Mouse (Mus musculus) mature B cell (primary cell): Measurements from ENCODE around the gene Sec24d.
"Not testable (repeated sequence)": the region's sequence is repeated elsewhere in the genome, so short reads cannot be mapped to it uniquely, and the experiment has no call there.

Experiments used
- in situ Hi-C: fragments of 300-500 bp; cut with MboI; formaldehyde crosslinking; loops from 2 replicates; pipeline ENCODE4 v1.14.3; 2019

The Sec24d gene

GRCm38 (mm10) chr3:123337853-123338252, 70.6 kb downstream of the Sec24d start:
- in situ Hi-C loops, result no loop called here

GRCm38 (mm10) chr3:123338666-123339195, 71.5 kb downstream of the Sec24d start:
- in situ Hi-C loops, result no loop called here

GRCm38 (mm10) chr3:123341049-123341448, 73.8 kb downstream of the Sec24d start:
- in situ Hi-C loops, result no loop called here

DNA sequence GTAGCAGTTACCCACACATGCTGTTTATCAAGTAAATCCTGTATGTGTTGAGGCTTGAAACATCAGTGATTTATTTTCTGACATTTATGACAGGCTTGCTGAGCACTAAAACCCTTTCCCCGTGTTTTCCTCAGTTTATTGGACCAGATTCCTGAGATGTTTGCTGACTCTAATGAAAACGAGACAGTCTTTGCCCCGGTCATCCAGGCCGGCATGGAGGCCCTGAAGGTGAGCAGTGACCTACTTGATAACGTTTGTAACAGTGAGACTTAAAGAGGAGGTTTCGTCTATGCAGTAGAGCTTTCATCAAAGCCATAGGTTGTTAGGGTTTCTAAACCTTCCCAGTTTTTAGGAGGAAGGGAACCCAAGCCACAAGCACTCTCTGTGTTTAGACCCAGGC, 76.4 kb downstream of the Sec24d start:
- in situ Hi-C loops, result no loop called here

DNA sequence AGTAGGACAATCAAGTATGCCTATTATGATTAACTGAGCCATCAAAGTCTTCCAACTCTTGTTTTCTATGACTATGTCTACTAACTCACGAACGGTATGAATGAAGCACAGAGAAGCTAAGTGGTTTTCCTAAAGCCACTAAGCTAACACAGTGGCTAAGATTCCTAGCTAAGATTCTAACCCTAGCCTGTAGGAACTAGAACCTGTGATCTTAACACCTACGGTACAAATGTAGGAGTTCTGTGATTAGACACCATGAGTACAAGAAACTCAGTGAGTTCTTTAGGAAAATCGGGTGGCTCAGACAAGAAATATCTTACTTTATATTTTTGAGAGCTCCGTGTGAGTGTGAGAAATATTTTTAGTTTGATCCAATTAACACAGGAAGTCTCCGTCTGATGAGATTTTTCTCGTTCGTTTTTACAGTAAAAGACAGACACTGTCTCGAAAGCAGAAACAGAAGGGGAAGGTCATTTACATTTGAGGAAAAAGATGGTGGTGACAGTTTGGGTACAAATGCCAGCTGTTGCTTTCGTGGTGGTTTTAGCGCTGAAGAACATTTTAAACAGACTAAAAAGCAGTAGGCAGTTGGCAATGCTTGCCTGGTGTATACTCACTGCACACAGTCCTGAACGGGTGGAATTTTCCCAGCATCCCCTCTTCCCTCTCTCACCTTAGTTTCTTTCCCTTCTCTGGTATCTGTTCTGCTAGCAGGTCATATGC, 81.0 kb downstream of the Sec24d start:
- in situ Hi-C loops, result no loop called here

GRCm38 (mm10) chr3:123350602-123351001, 83.3 kb downstream of the Sec24d start:
- in situ Hi-C loops, result loop anchor here (10.0 kb wide), 1 partner anchor 186 kb away; no protein-coding TSS in a partner anchor

- in situ Hi-C loops, result loop anchor here (10.0 kb wide), 1 partner anchor 187 kb away; no protein-coding TSS in a partner anchor
Measured at GRCm38 (mm10) chr3:123351519-123351918, 84.3 kb downstream of the Sec24d start.

GRCm38 (mm10) chr3:123353183-123353582, 85.9 kb downstream of the Sec24d start:
- in situ Hi-C loops, result loop anchor here (10.0 kb wide), 1 partner anchor 188 kb away; no protein-coding TSS in a partner anchor

GRCm38 (mm10) chr3:123353661-123354060, 86.4 kb downstream of the Sec24d start:
- in situ Hi-C loops, result loop anchor here (10.0 kb wide), 1 partner anchor 189 kb away; no protein-coding TSS in a partner anchor

DNA sequence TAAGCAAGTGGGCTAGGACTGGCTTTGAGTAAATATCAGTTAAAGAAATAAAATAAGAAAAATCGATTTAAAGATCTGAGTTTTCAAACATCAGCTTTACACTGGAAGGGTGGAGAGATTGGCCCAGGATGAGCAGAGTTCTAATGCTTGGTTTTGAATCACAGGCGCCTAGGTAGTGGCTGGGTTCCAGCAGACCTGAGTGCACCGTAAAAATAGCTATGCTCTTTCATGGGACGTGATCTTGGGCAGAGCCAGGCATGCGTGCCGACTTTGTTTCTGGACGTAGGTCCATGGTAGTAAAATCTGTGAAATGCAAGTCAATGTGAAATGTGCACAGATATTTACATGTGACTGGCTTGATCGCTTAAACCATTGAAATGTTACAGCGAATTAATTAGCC, 87.1 kb downstream of the Sec24d start:
- in situ Hi-C loops, result loop anchor here (10.0 kb wide), 1 partner anchor 190 kb away; no protein-coding TSS in a partner anchor

DNA sequence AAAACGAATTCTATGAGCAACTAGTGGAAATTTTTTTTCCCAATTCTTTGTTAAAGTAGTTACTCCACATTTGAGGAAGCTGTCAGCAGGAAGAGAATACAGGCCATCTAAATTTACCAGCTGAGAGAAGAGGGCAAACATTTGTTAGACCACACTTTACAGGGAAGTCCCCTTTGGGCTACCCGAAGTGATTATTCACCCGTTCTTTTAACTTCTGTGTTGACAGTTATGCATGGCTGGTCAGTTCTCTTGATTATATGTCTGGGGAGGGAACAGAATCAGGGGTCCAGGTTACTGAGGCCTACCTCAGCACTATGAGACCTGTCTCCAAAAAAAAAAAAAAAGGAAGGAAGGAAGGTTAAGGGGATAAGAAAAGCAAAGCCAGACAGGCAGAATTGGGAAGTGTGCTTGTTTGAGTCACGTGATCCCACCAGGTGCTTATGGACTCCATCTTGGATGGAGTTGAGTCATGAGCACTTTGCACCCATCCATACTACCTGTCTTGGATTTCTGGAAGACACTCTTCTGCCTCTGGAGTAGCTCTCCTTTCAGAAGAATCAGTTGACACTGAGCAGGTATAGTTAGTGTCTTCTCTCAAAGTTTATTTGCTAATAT, 89.2 kb downstream of the Sec24d start:
- in situ Hi-C loops, result loop anchor here (10.0 kb wide), 1 partner anchor 192 kb away; no protein-coding TSS in a partner anchor

- in situ Hi-C loops, result not testable (repeated sequence)
Measured at GRCm38 (mm10) chr3:123366820-123367219, 99.6 kb downstream of the Sec24d start.

DNA sequence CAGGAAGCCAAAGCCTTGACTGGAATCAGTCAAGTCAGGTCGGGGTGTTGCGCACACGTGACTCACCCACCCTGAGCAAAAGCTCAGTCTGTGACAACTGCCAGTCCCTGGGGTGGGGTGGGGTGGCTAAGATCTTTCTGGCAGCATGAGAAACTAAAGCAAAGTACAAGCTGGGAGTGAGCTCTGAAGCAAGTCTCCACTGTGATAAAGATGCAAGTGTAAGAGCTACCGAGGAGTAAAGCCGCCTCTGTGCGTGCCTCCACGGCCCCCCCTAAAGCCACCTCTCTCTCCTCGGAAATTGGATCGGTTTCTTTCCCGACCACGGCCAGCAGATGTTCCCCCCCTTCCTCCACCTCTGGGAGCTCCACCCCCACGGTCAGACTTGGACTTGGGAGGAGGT, 101.9 kb downstream of the Sec24d start:
- in situ Hi-C loops, result no loop called here

DNA sequence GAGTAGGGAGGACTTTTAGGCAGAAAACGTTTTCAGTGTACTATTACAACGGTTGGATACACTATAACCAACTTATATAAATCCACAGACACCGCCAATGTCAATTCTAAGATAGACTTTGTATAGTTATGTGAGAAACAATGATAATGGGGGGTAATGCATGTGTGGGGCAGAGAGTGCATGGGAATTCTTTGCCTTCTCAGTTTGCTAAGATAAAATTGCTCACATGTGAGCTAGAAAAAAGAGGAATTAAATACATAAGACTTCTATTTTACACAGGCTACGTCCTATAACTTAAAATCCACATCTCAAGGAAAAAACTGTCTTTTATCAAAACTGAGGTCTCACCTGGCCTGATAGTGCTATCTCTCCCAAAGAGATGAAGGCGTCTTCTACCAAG, 103.7 kb downstream of the Sec24d start:
- in situ Hi-C loops, result no loop called here

GRCm38 (mm10) chr3:123371766-123372535, 104.7 kb downstream of the Sec24d start:
- in situ Hi-C loops, result no loop called here

GRCm38 (mm10) chr3:123376562-123376961, 109.3 kb downstream of the Sec24d start:
- in situ Hi-C loops, result no loop called here

GRCm38 (mm10) chr3:123384435-123384834, 117.2 kb downstream of the Sec24d start:
- in situ Hi-C loops, result no loop called here

GRCm38 (mm10) chr3:123385118-123385485, 117.8 kb downstream of the Sec24d start:
- in situ Hi-C loops, result loop anchor here (5.0 kb wide), 1 partner anchor 122 kb away; no protein-coding TSS in a partner anchor

- in situ Hi-C loops, result loop anchor here (5.0 kb wide), 1 partner anchor 122 kb away; no protein-coding TSS in a partner anchor
Measured at GRCm38 (mm10) chr3:123385486-123386156, 118.4 kb downstream of the Sec24d start, which contains the start of gene Mettl14. Gene Mettl14 (minus strand): TSS chr3:123386108.

DNA sequence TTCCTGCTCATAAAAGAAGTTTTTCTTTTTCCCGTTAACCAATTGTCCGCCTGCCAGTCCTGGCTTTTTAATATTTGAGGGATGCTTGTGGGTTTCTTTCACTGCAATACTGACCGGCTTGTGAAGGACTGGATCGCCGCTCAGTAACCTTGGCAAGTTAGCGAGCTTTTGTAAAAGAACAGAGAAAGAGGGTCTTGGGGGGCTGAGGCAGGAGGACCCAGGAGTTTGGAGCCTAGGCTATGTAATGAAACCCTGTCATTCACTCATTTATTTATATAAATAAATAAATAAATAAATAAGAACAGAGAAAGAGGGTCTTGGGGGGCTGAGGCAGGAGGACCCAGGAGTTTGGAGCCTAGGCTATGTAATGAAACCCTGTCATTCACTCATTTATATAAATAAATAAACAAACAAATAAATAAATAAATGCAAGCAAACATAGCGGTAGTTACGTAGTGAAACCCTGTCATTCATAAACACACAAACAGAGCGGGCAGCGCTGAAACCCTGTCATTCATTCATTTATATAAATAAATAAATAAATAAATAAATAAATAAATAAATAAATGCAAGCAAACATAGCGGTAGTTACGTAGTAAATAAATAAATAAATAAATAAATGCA, 119.0 kb downstream of the Sec24d start:
- in situ Hi-C loops, result loop anchor here (5.0 kb wide), 1 partner anchor 121 kb away; no protein-coding TSS in a partner anchor

DNA sequence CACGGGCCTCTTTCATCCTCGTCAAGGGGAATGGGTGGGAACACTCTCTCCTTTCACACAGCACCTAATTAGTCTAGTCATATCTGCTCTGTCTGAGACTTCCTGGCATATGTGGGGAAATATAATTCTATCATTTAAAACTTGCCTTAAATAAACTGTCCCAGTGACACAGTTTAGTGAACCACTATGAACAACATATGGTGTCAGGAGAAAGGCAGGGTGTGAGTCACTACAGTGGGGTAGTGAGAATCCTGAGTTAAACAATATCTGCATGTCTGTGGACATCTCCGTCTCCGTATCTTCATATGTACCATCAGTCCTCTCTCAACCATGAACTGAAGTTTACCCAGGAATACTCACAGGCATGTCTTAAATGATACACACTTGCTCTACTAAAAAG, 123.9 kb downstream of the Sec24d start:
- in situ Hi-C loops, result no loop called here
